Mouse (Mus musculus) MEL (cell line): ENCODE measurements around the gene Msx1.

Experiments
- CHD1 ChIP-seq: IDR thresholded peaks from 2 replicates; pipeline ENCODE4 v1.6.1; 2012; ENCODE audit warnings: low read depth, mild to moderate bottlenecking, inconsistent platforms, low read length, improper control_type of control experiment
- CHD2 ChIP-seq: IDR thresholded peaks from 2 replicates; pipeline ENCODE4 v1.6.1; 2011; ENCODE audit warnings: low read length, improper control_type of control experiment
- CTCF ChIP-seq, 3 experiments: IDR thresholded peaks in 2 of 3; conservative IDR thresholded peaks in 1 of 3; 2 replicates each; pipeline ENCODE4 v1.5.1; 2011 to 2012; ENCODE audit warnings: low read length in 3 of 3, low read depth in 2 of 3, mild to moderate bottlenecking in 2 of 3, improper control_type of control experiment in 1 of 3, inconsistent platforms in 1 of 3, mixed read lengths in 1 of 3, moderate library complexity in 1 of 3; ENCODE audit not compliant: control insufficient read depth in 1 of 3, insufficient read depth in 1 of 3, poor library complexity in 1 of 3, severe bottlenecking in 1 of 3
- EP300 ChIP-seq, 2 experiments: IDR thresholded peaks; 2 replicates each; pipeline ENCODE4 v1.6.1; 2011; ENCODE audit warnings: improper control_type of control experiment in 2 of 2, low read length in 2 of 2, low read depth in 1 of 2, mild to moderate bottlenecking in 1 of 2
- POLR2A ChIP-seq, 2 experiments: IDR thresholded peaks; 2 replicates each; pipeline ENCODE4 v1.6.1; 2011 to 2012; ENCODE audit warnings: low read length in 2 of 2, mild to moderate bottlenecking in 2 of 2, control low read depth in 1 of 2, improper control_type of control experiment in 1 of 2, low read depth in 1 of 2, moderate library complexity in 1 of 2; ENCODE audit not compliant: control insufficient read depth in 1 of 2, insufficient read depth in 1 of 2, poor library complexity in 1 of 2
- TBP ChIP-seq: IDR thresholded peaks from 2 replicates; pipeline ENCODE4 v1.8.0; 2011; ENCODE audit warnings: low read depth, low read length, improper control_type of control experiment
- ZMIZ1 ChIP-seq: IDR thresholded peaks from 2 replicates; pipeline ENCODE4 v1.6.1; 2012; ENCODE audit warnings: low read depth, mild to moderate bottlenecking, inconsistent platforms, low read length, improper control_type of control experiment, moderate library complexity

GRCm38 (mm10) chr5:37827626-37827950, 3.2 kb upstream of the Msx1 start:
- TF ChIP-seq CHD2 (no peak), CTCF (IDR thresholded peaks at IDR 0.05 in 2 of 3, conservative IDR thresholded peaks at IDR 0.05 in 1 of 3; ENCODE audit: control insufficient read depth in 1 of 3, insufficient read depth in 1 of 3, low read depth in 2 of 3, low read length in 3 of 3, poor library complexity in 1 of 3, severe bottlenecking in 1 of 3) (no peak), CHD1 (no peak), POLR2A (IDR thresholded peaks at IDR 0.05; ENCODE audit: control insufficient read depth in 1 of 2, insufficient read depth in 1 of 2, low read depth in 1 of 2, low read length in 2 of 2, poor library complexity in 1 of 2) (no peak), TBP (no peak), EP300 (IDR thresholded peaks at IDR 0.05; ENCODE audit: low read depth in 1 of 2, low read length in 2 of 2) (no peak), ZMIZ1 (no peak)
